Mouse (Mus musculus) lung, postnatal 10 days (tissue): ENCODE data around the gene Limd2.
A peak's percentile ranks its signal among the peaks of the same experiment; 100 is the strongest.
"Not testable (repeated sequence)": the region's sequence is repeated elsewhere in the genome, so short reads cannot be mapped to it uniquely, and the experiment has no call there.

Experiments
- DNase-seq: peaks from one replicate; pipeline ENCODE4 v3.0.0; 2021

Gene Limd2

DNA sequence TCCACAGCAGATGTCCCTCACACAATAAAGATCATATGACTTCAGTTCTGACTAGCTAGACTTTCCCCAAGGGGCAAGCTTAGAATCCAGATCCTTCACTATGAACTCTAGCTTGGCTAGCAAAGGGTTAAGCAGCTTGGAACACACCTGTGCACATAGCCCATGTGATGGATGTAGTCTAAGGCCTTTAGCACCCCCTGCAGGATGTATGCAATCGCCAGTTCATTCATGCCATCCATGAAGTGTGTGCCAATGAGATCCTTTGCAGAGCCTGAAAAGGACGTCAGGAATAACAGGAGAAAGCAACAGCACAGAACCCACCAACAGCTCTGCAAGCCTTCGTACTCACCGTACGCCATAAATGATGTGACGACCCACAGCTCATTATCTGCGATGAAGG lies 10.1 kb upstream of the Limd2 start:
- DNase-seq = peak; percentile 67

DNA sequence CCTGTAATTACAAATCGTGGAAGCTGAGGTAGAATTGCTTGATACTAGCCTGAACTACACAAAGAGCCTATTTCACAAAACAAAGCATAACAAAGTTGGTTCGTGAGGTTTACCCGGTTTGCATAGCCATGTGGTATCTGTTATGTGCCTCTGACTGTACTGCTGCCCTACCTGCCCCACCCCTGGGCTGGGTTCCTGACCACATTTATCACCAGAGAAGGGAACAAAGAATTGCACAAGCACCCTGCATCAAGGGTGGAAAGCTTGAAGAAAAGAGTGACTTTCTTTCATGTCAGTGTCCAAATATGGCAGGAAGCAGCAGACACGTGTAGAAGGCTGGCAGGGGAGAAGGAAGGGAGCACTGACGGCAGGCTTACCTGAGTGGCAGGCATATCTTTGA lies 6.8 kb upstream of the Limd2 start:
- no peak for DNase-seq

DNA sequence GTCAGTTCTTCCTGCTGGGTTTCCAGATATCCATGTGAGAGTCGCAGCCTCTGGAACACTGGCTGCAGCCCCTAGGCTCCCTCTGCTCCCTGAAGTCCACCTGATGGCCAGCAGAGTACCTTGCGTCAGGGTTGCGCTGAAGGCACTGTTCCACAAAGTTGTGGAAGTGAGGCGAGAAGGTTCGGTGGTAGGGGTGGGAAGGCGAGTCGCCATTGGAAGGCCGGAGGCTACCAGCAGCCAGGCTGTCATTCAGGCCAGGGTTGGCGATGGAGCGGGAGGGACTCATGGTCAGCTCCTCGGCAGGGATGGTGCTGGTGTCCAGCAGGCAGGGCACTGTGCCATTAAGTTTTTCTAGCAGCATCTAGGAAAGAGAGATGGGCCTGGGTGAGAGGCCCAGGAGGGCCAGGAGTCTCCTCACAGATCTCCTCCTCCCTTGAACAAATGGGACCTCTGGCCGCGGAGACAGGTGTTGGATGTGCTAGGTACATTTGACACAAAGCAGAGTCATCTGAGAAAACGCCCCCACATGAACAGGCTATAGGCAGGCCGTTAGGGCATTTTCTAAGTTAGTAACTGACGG lies 4.0 kb upstream of the Limd2 start:
- DNase-seq = no peak

DNA sequence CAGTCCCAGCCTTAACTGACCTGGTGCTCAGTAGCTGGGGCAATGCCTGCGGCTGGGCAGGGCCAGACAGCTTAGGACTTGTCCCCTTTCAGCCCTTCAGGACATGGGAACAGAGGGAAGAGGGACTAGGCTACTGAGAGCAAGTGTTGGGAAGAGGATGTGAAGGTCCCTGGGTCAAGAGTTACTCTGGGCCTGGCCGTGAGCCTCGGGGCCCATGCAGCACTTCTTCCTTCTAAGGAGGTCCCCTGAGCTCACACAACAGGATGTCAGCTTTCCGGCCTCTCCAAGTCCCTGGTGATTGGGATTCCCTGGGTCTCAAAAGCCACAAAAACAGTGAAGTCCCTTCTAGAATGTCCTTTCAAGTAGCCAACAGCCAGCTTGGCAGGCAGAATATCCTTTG lies 2.9 kb upstream of the Limd2 start:
- DNase-seq = peak; percentile 34

DNA sequence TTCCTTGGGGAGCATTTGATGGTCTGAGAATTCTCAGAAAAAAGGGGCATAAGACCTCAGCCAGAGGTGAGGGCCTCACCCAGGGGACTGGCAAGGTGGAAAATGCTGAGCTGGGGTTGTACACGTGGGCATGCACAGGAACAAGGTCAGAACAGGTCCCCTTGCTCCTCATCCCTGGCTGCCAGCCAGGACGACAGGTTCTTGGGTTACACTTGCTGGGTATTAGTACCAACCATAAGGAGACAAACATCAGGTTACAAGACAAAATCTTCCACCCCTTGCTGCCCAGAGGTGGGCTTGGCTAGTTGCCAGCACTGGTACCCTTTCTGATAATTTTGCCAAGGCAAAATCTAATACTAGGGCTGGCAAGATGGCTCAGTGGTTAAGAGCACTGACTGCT lies 1.6 kb upstream of the Limd2 start:
- DNase-seq = no peak

DNA sequence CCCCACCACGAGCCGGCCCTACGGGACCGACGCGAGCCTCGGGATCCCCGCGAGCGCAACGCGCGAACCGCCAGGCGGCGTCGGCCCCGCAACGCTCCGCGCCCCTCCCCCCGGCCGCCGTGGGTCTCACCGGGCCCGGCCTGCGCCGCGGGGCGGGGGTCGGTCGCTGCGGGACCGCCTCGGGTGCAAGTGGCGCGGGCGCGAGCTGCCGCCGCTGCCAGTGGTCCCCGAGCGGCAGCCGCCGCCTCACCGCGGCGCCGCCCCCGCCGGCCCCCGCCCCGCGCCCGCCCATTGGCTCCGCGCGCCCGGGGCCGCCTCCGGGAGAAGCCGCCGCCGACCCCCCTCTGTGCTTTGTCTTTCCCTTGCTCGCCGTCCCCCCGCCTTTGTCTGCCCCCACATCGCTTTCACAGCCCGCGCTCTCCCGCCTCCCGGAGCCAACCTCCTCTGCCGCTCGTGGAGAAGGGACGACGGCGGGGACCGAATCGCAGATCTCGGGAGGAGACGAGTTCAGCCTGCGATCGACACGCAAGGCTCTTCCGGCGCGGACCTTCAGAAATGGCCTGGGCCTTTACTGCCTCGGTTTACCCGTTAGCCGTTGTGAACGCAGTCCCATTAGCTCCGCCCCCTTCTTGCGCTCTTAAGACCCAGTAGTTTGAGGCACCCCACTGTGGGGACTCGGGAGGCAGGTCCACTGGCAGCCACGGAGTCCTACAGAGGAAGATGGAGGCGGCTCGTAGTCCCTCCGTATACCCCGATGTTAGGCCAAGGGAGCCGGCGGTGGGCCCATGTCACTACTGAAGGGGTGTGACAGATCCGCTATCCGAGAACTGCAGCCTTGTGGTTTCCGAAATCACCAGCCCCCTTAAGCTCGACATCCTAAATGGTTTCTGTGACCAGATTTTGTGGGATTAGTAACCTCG lies 479 bp downstream of the Limd2 start:
- peak; percentile 88 for DNase-seq

DNA sequence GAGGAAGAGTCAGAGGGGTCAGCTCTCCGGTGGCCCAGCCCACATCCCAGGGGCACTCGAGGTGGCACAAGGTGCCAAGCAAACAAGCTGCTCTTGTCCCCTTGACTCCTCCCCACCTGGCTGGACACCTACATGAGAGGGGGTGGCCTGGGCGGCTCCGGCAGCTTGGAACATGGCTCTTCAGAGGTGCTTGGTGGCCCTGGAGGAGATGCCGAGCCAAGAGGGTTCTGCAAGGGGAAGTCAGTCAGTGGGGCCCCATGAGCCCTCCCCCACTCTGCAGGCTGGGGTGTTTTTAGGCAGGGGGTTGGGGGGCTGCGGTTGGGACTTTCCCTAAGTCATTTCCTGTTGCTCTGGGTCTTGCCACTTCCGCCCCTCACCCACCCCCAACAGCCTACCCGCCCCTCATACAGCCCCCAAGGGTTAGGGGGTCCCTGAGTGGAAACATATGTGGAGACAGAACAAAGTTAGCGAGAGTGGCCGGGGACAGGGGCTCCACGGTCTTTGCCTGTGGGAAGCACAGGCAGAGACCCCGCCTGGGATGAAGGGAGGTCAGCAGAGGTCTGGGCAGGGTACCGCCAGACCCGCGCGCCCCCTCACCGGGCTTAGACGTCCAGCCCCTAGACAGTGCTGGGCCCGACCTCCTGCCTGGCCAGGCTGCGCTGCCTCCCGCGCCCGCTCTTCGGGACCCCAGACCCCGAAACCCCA lies 1.3 kb downstream of the Limd2 start:
- DNase-seq = peak; percentile 87

DNA sequence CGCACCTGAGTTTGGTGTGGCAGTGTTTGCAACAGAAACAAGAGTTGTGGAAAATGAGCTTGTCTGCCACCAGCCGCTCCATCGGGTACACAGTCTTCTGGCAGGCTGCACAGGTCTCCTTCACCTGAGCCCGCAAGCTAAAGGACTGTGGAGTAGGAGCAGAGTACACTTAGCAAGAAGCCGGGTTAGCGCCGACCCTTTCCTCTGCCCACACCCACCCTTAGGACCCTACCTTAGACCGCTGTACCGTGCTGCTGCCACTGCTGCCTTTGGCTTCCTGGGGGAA lies 1.8 kb downstream of the Limd2 start:
- DNase-seq = no peak

DNA sequence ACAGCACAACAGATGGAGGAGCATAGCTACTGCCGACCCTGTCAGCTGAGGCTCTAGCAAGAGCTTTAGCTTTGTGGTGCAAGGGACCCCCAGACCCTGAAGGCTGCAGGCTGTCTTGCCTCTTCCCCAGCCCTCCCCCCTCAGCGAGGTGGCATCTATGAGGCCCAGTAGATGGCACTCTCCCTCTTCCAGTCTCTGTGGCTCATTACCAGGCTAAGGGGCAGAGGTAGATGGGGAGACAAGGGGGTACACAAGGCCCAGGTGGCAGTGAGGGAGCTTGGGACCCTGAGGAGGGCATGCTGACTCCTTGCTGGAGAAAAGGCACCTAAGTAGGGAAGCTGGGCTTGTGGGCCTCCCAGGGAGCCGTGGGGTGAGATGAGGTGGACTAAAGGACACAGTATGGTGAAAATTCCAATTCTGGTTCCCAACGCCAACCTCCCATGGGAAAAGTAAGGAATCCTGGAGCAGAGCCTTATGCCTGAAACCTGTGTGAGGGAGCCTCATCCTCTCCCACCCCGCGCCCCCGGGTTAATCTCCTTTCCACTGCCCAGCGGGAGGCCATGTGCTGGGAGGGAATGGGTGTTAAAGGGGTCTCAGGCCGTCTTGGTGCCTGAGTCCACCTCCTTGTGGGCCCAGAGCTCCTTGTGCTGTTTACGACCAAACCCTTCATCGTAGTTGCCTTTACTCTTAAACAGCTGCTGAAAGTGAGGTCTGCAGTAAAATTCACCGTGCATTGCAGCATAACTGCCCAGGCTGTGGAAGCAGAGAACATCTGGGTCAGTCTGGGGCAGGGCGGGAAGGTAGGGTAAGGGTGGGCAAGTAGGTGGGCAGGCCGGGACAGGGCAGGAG lies 2.4 kb downstream of the Limd2 start:
- peak; percentile 57 for DNase-seq

DNA sequence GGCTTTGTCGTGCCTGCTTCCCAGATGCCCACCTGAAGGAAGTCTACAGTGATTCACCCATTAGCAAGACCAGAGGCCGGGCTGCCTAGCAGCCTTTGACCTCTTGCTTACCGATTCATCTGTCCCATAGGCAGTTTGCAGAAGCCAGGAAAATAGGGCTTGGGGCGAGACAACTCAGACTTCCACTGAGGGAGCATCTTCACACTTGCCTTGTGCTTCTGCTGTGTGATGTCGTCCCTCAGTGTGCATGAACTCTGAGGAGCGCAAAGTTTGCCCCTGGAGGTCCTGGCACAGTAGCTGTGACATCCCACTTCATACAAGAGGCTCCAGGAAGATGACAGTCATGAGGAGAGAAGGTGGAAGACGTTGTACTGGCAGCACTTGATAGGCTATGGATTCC lies 3.5 kb downstream of the Limd2 start:
- DNase-seq = no peak

DNA sequence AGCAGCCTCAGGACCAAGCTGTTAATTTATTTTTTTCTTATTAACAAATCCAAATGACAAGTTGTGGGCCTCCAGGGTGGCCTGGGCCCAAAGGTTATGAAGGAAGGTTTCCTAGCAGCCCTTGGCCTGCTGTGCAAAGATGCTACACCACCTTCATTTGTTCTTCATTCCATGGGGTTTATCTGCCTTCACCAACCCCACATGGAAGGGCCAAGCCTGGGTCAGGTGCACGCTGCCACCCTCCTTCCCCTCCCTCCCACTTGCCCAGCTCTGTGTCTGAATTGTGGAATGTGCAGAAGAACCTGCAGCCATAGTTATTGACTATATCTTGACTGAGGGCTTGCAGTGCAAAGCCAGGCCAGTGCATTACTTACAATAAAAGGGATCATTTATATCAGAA lies 4.4 kb downstream of the Limd2 start:
- DNase-seq = no peak

DNA sequence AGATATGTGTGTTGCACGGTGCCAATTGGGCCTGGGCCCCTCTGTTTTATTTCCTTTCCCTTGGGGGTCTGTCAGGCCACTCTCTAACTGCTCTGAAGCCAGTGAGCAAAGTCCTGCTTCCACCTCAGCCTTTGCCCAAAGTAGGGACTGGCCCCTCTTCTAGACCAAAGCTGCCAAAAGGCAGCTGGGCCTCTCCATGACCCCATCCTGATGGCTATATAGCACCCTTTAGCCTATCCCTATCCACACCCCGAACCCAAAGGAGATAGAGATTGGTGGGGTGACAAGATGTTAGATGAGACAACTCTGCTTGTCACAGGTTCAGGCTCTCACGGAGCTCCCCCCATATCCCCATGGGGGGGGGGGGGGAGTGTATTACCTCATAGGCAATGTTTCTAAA lies 4.9 kb downstream of the Limd2 start:
- no peak for DNase-seq

DNA sequence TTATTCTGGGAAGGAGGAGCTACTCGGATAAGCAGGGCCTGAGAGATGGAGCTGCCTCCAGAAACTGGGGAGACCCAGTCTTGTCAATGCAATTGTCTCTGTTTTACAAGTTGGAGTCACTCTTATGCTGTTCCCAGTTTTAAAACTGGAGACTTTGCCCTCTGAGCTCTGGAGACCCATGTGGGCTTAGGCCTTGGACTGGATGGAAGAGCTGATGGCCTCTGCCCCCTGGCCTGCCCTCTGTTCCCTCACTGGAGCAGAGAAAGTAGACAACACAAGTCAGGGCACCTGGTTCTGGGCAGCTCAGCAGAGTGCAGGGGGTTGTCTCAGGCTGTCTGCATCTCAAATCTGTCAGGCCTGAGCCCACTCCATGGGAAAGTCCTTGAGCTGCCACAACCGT lies 5.9 kb downstream of the Limd2 start:
- DNase-seq = no peak

DNA sequence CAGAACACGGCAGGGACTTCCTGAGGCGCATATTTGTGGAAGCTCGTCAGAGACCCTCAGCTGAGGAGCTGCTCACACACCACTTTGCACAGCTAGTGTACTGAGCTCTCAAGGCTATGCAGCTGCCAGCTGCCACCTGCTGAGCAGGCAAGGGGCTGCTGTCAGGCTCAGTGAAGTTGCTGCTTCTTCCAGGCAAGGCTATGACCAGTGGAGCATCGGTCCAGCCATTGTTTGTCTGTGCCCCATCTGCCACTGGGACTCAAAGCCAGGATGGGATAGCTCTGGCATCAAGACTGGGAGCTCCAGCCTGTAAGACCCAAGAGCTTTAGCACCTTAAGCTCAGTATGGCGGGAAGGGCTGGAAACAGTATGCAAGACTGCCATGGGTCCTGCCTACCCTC lies 6.6 kb downstream of the Limd2 start:
- no peak for DNase-seq

DNA sequence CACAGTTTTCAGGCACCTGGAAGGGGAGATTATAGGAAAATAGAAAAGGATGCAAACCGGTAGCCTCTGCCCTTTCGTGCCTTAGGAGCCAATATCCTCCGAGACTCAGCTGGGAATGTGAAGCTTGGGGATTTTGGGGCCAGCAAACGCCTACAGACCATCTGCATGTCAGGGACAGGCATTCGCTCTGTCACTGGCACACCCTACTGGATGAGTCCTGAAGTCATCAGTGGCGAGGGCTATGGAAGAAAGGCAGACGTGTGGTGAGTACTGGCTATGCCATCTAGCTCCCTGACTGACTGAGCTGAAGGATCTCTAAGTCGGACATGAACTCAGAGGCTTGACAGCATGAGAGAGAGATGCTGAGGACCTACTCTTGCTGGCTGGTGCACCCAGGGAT lies 8.5 kb downstream of the Limd2 start:
- no peak for DNase-seq

DNA sequence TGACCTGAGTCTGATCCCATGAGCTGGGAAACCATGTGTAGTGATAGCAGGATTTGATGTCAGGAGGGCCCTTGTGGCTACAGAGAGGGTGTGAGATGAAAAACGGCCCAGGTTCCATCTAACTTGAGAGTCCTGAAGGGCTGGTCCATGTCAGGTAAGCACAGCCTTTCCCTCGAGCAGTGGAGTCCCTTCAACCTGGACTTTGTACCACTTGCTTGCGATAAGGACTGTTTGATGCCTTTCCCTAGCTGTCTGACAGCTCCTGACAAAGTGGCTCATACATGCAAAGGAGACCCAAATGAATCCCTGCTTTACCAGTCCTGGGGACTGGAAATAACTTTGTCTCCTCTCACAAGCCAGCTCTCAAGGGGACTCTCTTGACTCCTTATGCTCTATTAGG lies 9.4 kb downstream of the Limd2 start:
- no peak for DNase-seq

DNA sequence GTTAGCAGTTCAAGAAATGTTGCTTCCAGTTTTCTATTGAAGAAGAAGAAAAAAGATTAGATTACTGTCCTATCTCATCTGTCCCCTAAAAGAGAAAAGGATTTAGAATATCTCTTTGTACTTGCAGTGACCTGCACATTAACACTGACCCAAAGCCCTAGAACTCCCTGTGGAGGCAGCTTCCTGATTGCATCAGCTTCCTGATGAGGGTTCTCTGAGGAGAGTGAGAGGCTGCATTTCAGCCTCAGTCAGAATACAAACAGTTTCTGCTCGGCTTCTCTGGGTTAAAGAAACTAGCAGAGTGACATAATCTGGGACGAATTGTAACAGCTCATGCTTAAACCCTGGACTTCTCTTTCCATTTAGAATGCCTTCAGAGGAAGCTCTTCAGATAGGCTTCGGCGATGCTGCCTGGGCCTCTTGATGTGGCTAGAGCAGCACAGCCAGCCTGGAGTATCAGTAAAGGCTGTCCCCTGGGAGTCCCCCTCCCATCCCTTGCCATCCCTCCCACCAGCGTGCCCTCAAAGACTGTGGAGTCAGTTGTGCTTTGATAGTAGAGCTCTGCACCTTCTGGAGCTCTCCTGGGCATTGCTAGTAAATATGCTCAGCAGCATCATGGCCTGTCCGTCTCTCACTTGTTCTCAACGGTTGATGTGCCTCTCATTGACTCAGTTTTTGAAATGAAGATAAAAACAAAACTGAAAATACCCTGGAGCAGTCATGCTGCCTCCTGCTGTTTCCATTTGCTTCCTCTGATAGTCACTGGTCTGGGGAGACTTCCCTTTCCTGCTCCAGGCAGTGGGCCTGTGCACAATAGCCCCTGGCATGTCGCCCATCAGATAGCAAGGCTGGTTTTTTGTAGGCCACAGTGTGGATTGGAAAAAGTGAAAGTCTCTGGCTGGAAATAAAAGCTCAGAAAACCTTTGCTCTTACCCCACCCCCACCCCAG lies 25.8 kb downstream of the Limd2 start:
- DNase-seq = peak; percentile 94

DNA sequence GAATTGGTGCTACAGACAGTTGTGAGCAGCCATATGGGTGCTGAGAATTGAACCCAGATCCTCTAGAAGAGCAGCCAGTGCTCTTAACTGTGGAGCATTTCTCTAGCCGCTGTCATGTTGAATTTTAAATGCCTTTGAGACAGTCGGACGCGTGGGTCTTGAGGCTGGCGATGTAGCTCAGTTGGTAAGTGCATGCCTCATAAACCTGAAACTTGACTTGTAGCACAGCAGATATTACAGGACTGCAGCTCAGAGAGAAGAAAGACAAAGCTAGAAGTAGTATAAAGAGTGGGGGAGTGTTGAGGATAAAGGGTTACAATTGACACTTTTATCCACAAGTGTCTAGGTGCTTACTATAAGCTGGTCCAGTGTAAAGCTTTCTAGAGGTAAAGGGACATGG lies 28.1 kb downstream of the Limd2 start:
- DNase-seq = no peak

DNA sequence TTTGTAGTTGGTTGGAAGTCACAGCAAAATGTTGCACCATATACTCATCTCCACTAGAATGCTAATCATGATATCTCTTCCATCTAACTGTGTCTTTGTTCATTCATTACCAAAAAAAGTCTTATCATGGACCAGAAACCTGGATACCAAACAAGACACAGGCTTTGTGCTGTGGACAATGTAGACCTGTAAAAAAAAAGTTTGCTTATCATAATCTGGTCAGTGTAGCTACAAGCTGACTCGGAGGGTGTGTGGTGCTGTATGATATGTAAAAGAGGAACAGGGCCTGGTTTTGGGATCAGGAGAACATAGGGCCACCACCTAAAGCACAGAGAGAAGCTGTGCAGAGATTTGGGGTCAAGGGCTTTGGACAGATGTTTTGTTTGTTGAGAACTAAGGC lies 31.2 kb downstream of the Limd2 start:
- DNase-seq = no peak

DNA sequence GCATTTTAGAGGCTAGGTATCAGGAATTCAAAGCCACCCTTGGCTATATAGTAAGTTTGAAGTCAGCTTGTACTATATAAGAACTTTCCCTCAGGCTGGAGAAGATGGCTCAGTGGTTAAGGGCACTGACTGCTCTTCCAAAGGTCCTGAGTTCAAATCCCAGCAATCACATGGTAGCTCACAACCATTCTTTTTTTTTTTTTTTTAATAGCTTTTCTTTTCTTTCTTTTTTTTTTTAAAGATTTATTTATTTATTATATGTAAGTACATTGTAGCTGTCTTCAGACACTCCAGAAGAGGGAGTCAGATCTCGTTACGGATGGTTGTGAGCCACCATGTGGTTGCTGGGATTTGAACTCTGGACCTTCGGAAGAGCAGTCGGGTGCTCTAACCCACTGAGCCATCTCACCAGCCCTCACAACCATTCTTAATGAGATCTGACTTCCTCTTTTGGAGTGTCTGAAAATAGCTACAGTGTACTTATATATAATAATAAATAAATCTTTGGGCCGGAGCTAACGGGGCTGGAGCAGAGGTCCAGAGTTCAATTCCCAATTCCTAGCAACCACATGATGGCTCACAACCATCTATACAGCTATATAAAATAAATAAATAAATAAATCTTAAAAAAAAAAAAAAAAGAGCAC lies 33.8 kb downstream of the Limd2 start:
- not testable (repeated sequence) for DNase-seq

DNA sequence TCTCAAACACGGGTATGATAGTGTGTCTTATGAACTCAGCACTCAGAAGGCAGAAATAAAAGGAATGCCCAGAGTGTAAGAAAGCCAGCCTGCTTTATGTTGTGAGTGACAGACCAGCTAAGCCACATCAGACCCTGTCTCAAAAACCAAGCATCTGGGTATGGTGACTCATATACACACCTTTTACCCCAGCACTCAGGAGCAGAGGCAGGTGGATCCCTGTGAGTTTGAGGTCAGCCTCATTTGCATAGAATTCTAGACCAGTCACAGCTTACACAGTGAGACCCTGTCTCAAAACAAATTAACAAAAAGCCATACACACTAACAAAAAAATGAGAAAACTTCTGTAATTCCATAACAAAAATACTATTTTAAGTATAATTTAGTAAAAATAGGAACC lies 34.8 kb downstream of the Limd2 start:
- DNase-seq = no peak

DNA sequence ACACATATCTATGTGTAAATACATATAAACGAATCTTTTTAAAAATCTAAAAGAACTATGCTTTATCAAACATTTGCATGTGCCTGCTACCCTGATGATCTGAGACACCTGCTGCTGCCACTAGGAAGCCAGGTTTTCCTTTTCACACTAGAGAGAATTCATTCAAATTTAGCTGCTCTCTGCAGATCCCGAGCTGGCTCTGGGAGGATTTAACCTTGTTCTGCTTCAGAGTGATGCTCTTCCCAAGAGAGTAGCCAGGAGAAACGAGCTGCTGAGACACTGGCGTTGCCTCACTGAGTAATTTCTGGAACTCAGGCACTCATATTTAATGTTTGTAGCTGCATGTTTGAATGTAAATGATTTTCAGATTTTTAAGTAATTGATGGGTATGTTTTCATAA lies 35.9 kb downstream of the Limd2 start:
- no peak for DNase-seq
